Mouse (Mus musculus) spleen, adult 2 months (tissue): ENCODE measurements around the gene Pitpnm2. TPM values are rescaled to one million over a fixed set of nuclear protein-coding genes. Genes with fewer than 3 reads are reported as not detected.

Source experiments
- DNase-seq, 2 experiments: peaks; one replicate each; pipeline versions ENCODE4 v3.0.0 to v3.0.0-alpha.2; 2012 to 2021; ENCODE audit warnings: low spot score in 2 of 2, low read depth in 1 of 2
- H3K27ac ChIP-seq: fragments of 200-500 bp; 2 replicates; pipeline ENCODE4 v1.5.1; 2012; ENCODE audit warnings: low read length, inconsistent platforms; ENCODE audit not compliant: insufficient read depth
- H3K27me3 ChIP-seq: fragments of 200-500 bp; 2 replicates; pipeline ENCODE4 v1.6.1; 2012; ENCODE audit warnings: mild to moderate bottlenecking, moderate library complexity, low read length, inconsistent platforms; ENCODE audit not compliant: control insufficient read depth, insufficient read depth
- H3K36me3 ChIP-seq: fragments of 200-500 bp; 2 replicates; pipeline ENCODE4 v1.6.1; 2012; ENCODE audit warnings: mild to moderate bottlenecking, low read length, inconsistent platforms; ENCODE audit not compliant: control insufficient read depth, insufficient read depth
- H3K4me1 ChIP-seq: fragments of 200-500 bp; 2 replicates; pipeline ENCODE4 v1.6.1; 2011; ENCODE audit warnings: inconsistent platforms; ENCODE audit not compliant: control insufficient read depth, insufficient read depth, insufficient read length
- H3K4me3 ChIP-seq: fragments of 200-500 bp; 2 replicates; pipeline ENCODE4 v1.5.1; 2011; ENCODE audit warnings: mild to moderate bottlenecking, inconsistent platforms; ENCODE audit not compliant: insufficient read depth, insufficient read length; ENCODE audit errors: extremely low read depth
- CTCF ChIP-seq: fragments of 200-500 bp; IDR thresholded peaks from 2 replicates; pipeline ENCODE4 v1.5.1; 2011; ENCODE audit warnings: mild to moderate bottlenecking, inconsistent platforms; ENCODE audit not compliant: insufficient read depth, insufficient read length, insufficient replicate concordance; ENCODE audit errors: extremely low read depth
- POLR2A ChIP-seq: fragments of 200-500 bp; IDR thresholded peaks from 2 replicates; pipeline ENCODE4 v1.6.1; 2011; ENCODE audit warnings: low read depth, low read length, inconsistent platforms
- WGBS: fragments of 180-500 bp; shearing (Covaris S2); methylation state at CpG from one replicate; pipeline ENCODE4 v1.1.7; 2018; 5-methylcytosine and 5-hydroxymethylcytosine counted together
- polyA plus RNA-seq: library from polyadenylated mRNA; depleted of rRNA; stranded (reverse); fragments of >200 nt; gene quantifications from 2 replicates; pipeline ENCODE4 v1.2.3, GENCODE M21; 2012

Gene Pitpnm2
- polyA plus RNA-seq, 1 experiment, result 65.8 TPM

DNA sequence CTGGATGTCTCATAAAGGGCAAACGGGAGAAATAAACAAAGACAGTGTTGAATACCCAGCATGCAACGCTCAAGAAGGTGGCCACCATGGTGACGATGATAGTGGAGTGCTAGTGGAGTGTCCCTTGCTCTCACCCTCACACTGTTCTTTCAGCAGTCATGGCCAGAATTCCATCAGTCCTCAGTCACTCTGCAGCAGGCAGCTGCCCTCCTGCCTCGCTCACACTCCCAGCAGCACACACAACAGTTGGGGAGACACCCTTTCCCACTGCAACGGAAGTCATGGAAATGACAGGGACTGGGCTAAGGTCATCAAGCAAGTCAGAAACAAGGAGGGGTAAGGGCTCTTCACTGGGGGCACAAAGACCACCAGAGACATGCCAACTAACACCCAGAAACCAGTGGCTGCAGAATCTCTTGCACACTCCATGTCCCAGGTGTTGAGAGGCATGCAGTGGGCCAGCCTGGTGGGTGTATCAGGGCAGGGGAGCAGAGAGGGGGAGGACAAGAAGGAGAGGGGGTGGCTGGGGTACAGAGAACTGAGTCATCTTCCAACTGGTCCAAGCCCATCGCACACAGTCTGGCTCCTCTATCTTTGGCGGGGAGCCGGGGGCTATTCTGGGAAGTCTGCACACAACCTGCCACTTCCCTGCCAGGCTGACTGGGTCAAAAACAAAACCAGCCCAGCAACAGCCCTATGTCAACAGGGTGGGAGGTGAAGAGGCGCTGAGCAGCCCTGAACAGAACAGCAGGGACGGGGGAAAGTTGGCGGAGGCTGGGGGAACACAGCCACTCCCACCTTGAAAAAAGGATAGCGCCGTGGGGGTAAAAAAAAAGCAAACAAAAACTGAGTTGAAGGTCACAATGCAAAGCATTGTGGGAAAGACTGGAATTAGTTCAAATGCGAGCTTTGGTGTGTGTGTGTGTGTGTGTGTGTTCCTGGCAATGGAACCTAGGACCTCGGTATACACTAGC lies 76.3 kb downstream of the Pitpnm2 start:
- Histone ChIP-seq H3K4me1 (no peaks in the 10 kb centered on the region), H3K27me3 (no peaks in the 10 kb centered on the region), H3K27ac (no peak overlapping the region), H3K36me3 (no peaks in the 10 kb centered on the region), H3K4me3 (no peak overlapping the region)
- 72% methylated on average over 15 of the region's 15 CpGs for WGBS
- TF ChIP-seq POLR2A, result no peak
- no peak for DNase-seq

- WGBS, result 88% methylated on average over 4 of the region's 4 CpGs
- Histone ChIP-seq H3K27ac (no peak overlapping the region), H3K4me1 (no peaks in the 10 kb centered on the region), H3K4me3 (no peak overlapping the region), H3K27me3 (no peaks in the 10 kb centered on the region), H3K36me3 (no peaks in the 10 kb centered on the region)
- no peak for DNase-seq
- TF ChIP-seq CTCF (no peak), POLR2A (no peak)
Measured at GRCm38 (mm10) chr5:124172246-124172645, 77.3 kb downstream of the Pitpnm2 start.

DNA sequence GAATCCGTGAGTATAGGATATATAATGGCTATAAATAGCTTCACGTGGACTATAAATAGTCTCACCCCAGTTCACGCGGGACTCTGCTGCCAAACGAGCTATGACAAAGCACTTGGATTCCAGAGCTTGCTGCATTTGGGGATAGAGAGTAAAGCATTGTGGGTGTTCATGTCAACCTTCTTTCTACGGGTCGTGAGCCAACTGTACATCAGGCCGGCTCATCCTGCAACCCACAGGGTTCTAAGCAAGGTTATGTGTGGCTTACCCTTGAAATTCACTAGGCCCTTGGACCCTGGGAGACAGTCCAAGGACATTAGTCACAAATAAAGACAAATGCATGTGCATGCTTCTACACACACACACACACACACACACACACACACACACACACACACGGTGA lies 77.8 kb downstream of the Pitpnm2 start:
- no peaks in the 10 kb centered on the region for H3K4me1 ChIP-seq
- TF ChIP-seq POLR2A, result no peak
- no peak for TF ChIP-seq CTCF
- no peak overlapping the region for H3K27ac ChIP-seq
- H3K36me3 ChIP-seq, result no peaks in the 10 kb centered on the region
- H3K27me3 ChIP-seq, result no peaks in the 10 kb centered on the region
- 67% methylated on average over 9 of the region's 9 CpGs for WGBS
- no peak for DNase-seq
- H3K4me3 ChIP-seq, result no peak overlapping the region

GRCm38 (mm10) chr5:124169224-124169621 lies 80.3 kb downstream of the Pitpnm2 start:
- TF ChIP-seq POLR2A (no peak), CTCF (no peak)
- Histone ChIP-seq H3K36me3 (no peaks in the 10 kb centered on the region), H3K4me1 (peaks cover 12% of the 10 kb centered on the region; the same call in 1 of the 2 replicates), H3K27ac (no peak overlapping the region), H3K27me3 (no peaks in the 10 kb centered on the region), H3K4me3 (no peak overlapping the region)
- no peak for DNase-seq
- WGBS, result 92% methylated on average over 3 of the region's 3 CpGs

GRCm38 (mm10) chr5:124168428-124169223 lies 80.9 kb downstream of the Pitpnm2 start:
- H3K36me3 ChIP-seq, result no peaks in the 10 kb centered on the region
- peaks cover 12% of the 10 kb centered on the region; the same call in 1 of the 2 replicates for H3K4me1 ChIP-seq

DNA sequence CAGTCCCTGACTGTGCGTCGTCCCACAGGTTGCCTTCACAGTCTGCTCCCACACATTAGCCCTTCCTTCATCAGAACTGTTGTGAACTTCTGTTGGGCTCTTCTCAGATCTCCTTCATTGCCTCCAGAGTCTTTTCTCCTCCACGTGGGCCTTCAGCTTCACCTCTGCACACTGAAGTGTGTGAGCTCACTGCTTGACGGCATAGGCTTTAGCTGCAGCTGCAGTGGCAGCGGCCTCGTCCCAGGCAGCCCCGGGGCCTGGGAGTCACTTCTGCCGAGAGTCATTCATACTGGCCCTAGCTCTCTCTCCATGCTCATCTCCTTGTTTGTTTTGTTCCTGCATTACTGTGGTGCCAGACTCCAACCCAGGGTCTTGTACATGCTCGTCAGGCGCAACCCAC lies 81.9 kb downstream of the Pitpnm2 start:
- DNase-seq, result no peak
- H3K27me3 ChIP-seq, result no peaks in the 10 kb centered on the region
- H3K4me3 ChIP-seq, result no peak overlapping the region
- no peaks in the 10 kb centered on the region for H3K36me3 ChIP-seq
- WGBS, result 88% methylated on average over 10 of the region's 10 CpGs
- TF ChIP-seq CTCF, result no peak
- TF ChIP-seq POLR2A, result no peak
- no peak overlapping the region for H3K27ac ChIP-seq
- peaks cover 12% of the 10 kb centered on the region; the same call in 1 of the 2 replicates for H3K4me1 ChIP-seq

More at GRCm38 (mm10) chr5:124168428-124169223, 80.9 kb downstream of the Pitpnm2 start:
- TF ChIP-seq POLR2A (no peak), CTCF (no peak)
- Histone ChIP-seq H3K27me3 (no peaks in the 10 kb centered on the region), H3K27ac (no peak overlapping the region), H3K4me3 (no peak overlapping the region)
- WGBS, result 91% methylated on average over 12 of the region's 12 CpGs
- DNase-seq, result no peak

GRCm38 (mm10) chr5:124166741-124167140 lies 82.8 kb downstream of the Pitpnm2 start:
- Histone ChIP-seq H3K4me3 (no peak overlapping the region), H3K36me3 (no peaks in the 10 kb centered on the region), H3K27ac (no peak overlapping the region), H3K4me1 (peaks cover 12% of the 10 kb centered on the region; the same call in 1 of the 2 replicates), H3K27me3 (no peaks in the 10 kb centered on the region)
- TF ChIP-seq CTCF, result no peak
- TF ChIP-seq POLR2A, result no peak
- no peak for DNase-seq
